Mouse (Mus musculus): Measurements from ENCODE around the gene Tbx6.

Tbx6 gene

DNA sequence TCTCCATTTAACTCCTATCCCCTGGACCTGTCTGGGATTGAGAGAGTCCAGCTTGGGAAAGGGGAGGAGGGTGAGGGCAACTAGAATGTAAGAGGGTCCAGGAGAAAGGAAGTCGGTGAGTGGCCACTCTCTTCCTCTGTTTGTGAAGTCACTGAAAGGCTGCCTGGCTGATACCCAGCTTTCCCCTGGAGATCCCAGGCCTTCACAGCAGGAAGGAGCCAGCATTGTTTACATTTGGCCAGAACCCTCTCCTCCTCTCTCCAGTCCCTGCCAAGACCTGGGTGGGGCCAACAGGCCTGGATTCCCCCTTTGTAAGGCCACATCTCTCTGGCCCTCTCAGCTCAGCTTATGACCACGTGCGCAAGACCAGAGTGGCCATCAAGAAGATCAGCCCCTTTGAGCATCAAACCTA is 20.9 kb upstream of the Tbx6 start:
- ChIA-PET POLR2A (interaction anchor here in 3 of 4 experiments (0.5 to 3.2 kb wide), 18 partner anchors 8 to 258 kb away, joined by 3 to 13 read pairs (median 4); partner anchors contain the start of genes Fam57b (in 1 of the 3), Hirip3 (in 1 of the 3), Ino80e (in 1 of the 3) and Ypel3 (in 1 of the 3)), CTCF (interaction anchor here in 2 of 4 experiments (0.6 to 1.5 kb wide), 5 partner anchors 9 to 39 kb away, joined by 3 to 8 read pairs (median 3); partner anchors contain the start of gene Ypel3 (in 1 of the 2))

DNA sequence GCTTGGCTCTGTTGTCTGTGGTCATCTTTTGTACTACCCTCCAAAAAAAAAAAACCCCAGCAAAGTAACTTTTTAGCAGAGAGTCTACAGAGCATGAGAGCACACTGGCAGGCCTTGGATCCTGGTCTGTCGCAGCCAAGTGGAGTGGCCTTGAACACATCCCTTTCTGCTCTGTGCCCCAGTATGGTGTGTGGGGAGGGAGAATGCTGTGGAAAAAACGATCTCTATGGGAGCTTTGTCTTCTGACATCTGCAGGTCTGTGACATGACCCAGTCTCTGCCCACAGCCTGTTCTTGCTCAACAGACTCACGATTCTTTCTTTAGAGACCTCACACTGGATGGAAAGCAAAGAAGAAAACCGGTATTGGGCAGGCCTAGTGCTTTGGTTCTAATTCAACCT is 20.3 kb upstream of the Tbx6 start:
- POLR2A ChIA-PET, result interaction anchor here in 2 of 4 experiments (1.1 to 3.2 kb wide), 9 partner anchors 9 to 259 kb away, joined by 3 to 13 read pairs (median 5); partner anchors contain the start of genes Hirip3 (in 1 of the 2) and Ino80e (in 1 of the 2)
- CTCF ChIA-PET, result interaction anchor here in 1 of 4 experiments (0.6 to 1.0 kb wide), 2 partner anchors 16 to 19 kb away, joined by 3 to 5 read pairs; partner anchors contain the start of gene Ypel3

DNA sequence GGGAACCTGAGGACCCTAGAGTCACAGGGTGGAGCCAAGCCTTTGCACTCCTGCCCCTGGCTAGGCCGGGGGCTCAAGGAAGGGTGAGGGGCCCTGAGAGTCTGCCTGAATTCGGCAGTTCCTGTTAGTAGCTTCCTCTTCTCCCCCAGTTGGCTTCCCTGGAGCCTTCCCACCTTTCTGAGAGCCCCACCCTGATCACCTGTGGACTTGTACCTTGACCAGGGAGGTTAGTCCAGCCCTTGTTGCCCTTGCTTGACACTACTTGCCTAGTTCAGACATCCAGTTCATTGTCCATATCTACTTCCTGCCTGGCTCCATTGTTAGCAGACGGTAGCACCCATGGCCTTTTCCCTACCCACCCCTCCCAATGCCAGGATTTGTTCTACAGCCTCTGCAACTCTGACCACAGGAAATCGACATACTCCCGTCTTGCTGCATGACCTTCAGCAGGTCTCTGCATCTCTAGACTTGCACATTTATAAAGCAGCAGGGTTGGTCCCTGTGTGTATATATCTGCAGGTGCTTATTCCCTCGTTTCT is 19.7 kb upstream of the Tbx6 start:
- ChIA-PET POLR2A (interaction anchor here in 2 of 4 experiments (1.2 to 3.2 kb wide), 6 partner anchors 8 to 33 kb away, joined by 3 to 13 read pairs (median 5); no protein-coding TSS in a partner anchor), CTCF (interaction anchor here in 1 of 4 experiments (0.7 kb wide), 1 partner anchor 18 kb away, joined by 4 read pairs; no protein-coding TSS in a partner anchor)

DNA sequence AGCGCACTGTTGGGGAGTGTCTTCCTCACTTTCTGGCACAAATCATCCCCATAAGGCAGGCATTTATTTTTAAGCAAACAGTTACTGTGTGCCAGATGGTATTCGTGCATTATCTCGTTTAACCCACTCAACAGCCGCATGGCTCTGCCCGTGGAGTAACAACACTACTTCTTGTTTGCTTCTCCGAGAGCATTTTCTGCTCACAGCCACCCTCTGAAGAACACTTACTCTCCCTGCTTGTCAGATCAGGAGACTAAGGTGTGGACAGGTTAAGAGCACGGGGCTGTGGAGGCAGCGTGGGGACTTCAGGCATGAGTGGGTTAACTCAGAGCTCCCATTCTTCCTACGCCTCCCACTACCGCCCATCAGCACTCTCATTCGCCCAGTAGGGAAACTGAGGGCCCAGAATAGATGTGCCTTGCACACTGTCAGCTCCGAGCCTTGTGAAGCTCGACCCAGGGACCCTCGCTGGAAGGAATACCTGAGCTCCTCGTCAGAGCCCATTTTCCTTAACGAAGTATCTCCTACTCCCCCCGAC is 18.7 kb upstream of the Tbx6 start:
- ChIA-PET CTCF (interaction anchor here in 1 of 4 experiments (0.6 kb wide), 2 partner anchors 51 to 262 kb away, joined by 3 to 6 read pairs; no protein-coding TSS in a partner anchor), POLR2A (interaction anchor here in 1 of 4 experiments (0.7 to 3.2 kb wide), 4 partner anchors 9 to 792 kb away, joined by 3 to 12 read pairs (median 3); no protein-coding TSS in a partner anchor)

DNA sequence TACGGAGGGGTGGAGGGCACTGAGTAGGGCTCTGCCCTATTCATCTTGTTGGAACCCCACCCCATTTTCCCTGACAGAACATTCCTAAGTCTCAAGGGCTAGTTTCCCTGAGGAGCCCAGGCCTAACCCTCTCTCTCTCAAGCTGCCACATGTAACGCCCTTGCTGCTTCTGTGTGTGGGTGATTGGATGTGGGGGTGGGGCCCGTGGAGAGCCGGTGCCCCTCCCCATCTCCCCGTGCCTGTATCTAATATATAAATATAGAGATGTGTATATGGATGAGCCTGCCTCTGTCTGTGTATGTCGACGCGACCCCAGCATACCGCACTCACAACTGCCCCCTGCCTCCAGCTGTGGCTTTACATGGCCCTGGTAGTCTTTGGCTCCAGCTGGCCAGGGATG is 15.7 kb upstream of the Tbx6 start:
- ChIA-PET CTCF (interaction anchor here in 1 of 4 experiments (1.1 kb wide), 1 partner anchor 14 kb away, joined by 4 read pairs; no protein-coding TSS in a partner anchor), POLR2A (no interaction called here)

DNA sequence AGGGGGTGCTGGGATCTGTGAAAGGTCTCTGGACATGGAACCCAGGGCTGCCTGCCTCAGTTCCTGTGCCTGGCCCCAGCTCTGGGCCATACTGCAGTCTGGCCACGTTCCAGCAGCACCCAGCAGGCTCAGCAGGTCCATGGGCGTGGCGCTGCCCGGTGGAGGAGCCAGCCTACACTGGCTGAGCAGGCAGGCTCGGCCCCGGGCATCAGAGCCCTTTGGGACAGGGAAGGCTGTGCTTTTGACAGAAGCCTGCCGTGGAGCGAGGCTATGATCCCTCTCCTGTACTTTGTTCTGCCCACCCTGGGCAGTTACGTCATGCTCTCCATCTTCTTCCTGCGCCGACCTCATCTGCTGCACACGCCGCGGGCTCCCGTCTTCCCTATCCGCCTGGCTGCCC is 15.1 kb upstream of the Tbx6 start, which contains the start of gene Gdpd3:
Gene Gdpd3 (plus strand): TSS at position 134 of the 400 bp plus-strand sequence.
- ChIA-PET CTCF (interaction anchor here in 1 of 4 experiments (1.1 kb wide), 1 partner anchor 14 kb away, joined by 4 read pairs; no protein-coding TSS in a partner anchor), POLR2A (interaction anchor here in 1 of 4 experiments (1.6 kb wide), 1 partner anchor 13 kb away, joined by 5 read pairs; no protein-coding TSS in a partner anchor)

DNA sequence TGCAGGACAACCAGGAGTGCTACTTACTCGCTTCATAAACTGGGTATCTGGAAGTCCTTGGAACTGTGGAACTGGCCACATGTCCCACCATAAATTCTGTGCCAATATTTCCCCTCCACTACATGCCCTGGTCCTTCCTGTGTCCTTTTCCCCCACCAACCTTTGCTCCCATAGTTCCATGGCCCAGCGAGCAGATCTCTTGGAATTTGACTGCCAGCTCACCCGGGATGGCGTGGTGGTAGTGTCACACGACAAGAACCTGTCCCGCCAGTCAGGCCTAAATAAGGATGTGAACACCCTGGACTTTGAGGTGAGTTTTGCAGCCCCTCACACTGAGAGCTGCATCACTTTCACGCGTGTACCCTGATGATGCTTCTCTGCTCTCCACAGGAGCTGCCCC is 14.3 kb upstream of the Tbx6 start:
- CTCF ChIA-PET, result no interaction called here
- POLR2A ChIA-PET, result interaction anchor here in 2 of 4 experiments (0.6 to 1.6 kb wide), 3 partner anchors 13 to 18 kb away, joined by 3 to 5 read pairs (median 3); no protein-coding TSS in a partner anchor

DNA sequence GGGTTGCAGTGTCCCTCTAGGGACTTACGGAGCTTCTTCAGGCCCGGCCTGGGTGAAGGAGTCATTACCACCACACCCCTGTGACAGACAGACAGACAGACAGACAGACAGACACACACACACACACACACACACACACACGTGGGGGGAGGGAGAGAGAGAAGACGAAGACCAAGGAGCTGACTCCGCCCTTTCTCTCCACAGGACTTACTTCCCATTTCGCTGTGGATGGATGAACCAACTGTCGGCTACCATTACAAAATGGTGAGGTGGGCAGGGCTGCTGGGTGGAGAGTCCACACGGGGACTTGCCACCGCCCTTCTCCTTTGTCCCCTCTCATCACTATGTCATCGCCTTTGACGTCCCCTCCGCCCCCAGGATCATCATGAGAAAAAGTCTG is 10.5 kb upstream of the Tbx6 start:
- ChIA-PET CTCF (interaction anchor here (0.5 to 3.9 kb wide), 9 partner anchors 9 to 585 kb away, joined by 3 to 26 read pairs (median 4); no protein-coding TSS in a partner anchor), POLR2A (interaction anchor here (0.6 to 2.9 kb wide), 29 partner anchors 9 to 438 kb away, joined by 3 to 13 read pairs (median 4); partner anchors contain the start of genes Mapk3 (in 1 of the 4), Pagr1a (in 1 of the 4) and Tbx6 (in 1 of the 4))

DNA sequence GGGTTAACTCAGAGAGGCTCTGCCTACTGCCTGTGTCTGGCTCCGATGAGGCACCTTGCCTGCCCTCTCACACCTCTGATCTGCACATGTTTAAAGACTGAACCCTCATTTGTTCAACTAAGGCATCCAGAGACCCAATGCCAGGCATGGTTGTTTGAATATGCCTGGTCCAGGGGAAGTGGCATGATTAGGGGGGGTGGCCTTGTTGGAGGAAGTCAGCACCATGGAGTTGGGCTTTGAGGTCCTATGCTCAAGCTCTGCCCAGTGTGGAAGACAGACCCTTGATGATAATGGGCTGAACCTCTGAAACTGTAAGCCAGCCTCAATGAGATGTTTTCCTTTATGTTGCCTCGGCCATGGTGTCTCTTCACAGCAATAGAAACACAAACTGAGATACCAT is 7.9 kb upstream of the Tbx6 start:
- ChIA-PET CTCF (no interaction called here), POLR2A (no interaction called here)

DNA sequence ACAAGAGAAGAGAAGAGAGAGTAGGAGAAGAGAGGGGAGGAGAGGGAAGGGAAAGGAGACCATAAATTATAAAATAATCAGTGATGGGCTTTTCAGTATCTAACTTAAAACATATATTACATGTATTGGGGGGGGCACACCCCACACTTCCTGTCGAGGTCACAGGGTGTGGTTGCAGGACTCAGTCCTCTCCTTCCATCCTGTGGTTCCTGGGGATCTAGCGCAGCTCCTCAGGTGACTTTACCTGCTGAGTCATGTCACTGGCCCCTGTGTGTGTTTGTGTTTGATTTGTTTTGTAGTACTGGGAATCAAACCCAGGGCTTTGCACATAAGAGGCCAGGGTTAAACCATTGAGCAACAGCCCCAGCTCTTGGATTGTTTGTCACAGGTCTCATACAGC is 6.8 kb upstream of the Tbx6 start:
- POLR2A ChIA-PET, result interaction anchor here in 2 of 4 experiments (1.0 to 1.7 kb wide), 7 partner anchors 9 to 191 kb away, joined by 3 to 15 read pairs (median 4); no protein-coding TSS in a partner anchor
- CTCF ChIA-PET, result interaction anchor here in 2 of 4 experiments (0.6 to 1.0 kb wide), 3 partner anchors 19 to 295 kb away, joined by 3 to 5 read pairs (median 4); no protein-coding TSS in a partner anchor

DNA sequence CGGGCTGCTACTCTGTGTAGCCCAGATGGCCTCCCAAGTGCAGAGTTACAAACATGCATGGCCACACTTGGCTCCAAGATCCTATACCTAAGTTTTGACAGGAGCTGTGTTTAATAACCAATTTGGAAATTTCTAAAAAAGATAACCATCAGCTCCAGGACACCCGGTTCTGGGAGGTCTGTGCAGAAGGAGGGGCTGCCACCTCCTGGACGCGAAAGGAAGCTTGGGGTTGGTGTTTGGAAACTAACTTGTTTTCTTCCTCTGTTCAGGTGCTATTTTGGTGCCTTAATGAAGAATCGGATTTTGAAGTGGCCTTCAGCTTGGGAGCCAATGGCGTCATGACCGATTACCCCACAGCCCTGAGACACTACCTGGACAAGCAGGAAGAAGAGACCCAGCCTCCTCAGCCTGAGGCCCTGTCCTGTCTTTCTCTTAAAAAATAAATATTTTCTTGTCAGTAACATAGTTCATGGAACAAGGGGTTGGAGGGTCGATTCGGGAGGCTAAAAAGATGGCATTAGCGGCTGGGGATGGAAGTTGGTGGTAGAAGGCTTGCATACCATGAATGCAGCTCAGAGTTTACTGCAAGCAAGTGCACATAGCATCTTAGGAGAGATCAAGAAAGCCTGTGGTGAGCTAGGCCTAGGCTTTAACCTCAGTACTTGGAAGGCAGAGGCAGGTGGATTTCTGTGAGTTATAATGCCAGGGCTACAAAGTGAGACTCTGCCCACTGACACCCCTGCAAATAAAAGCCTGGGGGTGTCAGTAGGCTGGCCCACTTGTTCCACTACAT is 5.9 kb upstream of the Tbx6 start:
- POLR2A ChIA-PET, result interaction anchor here in 2 of 4 experiments (0.6 to 2.4 kb wide), 14 partner anchors 8 to 238 kb away, joined by 3 to 26 read pairs (median 4); partner anchors contain the start of gene Fam57b (in 1 of the 2)
- CTCF ChIA-PET, result interaction anchor here in 2 of 4 experiments (0.9 to 1.0 kb wide), 2 partner anchors 20 to 30 kb away, joined by 3 to 5 read pairs; no protein-coding TSS in a partner anchor

DNA sequence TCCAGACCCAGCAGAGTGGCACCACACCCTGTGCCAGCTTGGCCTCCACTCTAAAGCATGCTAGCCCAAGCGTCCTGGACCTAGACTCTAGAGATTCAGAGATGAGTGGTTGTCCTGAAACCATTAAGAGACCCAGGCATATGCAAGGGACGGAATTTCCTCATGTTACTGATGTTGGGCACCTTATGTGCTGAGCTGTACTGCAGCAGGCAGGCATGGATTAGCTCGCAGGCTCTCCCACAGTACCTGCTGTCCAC is 5.4 kb upstream of the Tbx6 start:
- ChIA-PET POLR2A (interaction anchor here in 2 of 4 experiments (0.6 to 2.4 kb wide), 8 partner anchors 8 to 238 kb away, joined by 3 to 26 read pairs (median 4); partner anchors contain the start of gene Fam57b (in 1 of the 2)), CTCF (no interaction called here)

DNA sequence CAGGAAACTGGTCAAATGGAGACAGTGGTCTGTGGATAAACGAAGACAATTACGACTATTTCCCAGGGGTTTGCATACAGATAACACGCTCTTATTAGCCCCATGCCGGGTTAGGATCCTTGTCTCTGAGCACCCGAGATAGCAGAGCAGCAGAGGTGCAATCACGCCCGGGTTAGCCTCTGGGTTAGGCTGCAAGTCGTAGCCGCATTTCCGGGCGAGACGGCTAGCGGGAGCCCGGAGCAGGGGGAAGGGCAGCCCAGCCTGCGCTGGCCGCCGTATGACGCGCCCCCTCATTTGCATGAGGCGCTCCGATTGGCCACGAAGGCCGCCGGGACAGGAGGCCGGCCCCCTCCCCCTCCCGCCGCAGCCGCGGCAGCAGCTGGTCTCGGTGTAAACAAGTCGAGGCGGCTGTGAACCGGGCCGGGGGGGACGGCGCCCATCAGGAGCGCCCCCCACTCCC is 4.7 kb upstream of the Tbx6 start, which contains the start of gene Ypel3:
Gene Ypel3 (plus strand): TSS at position 358 of the 460 bp plus-strand sequence.
- CTCF ChIA-PET, result interaction anchor here in 2 of 4 experiments (0.6 to 1.3 kb wide), 2 partner anchors 16 to 23 kb away, joined by 3 to 4 read pairs; no protein-coding TSS in a partner anchor
- POLR2A ChIA-PET, result interaction anchor here in 2 of 4 experiments (0.7 to 2.4 kb wide), 8 partner anchors 10 to 328 kb away, joined by 3 to 26 read pairs (median 4); partner anchors contain the start of genes Fam57b (in 1 of the 2) and Ppp4c (in 1 of the 2)

DNA sequence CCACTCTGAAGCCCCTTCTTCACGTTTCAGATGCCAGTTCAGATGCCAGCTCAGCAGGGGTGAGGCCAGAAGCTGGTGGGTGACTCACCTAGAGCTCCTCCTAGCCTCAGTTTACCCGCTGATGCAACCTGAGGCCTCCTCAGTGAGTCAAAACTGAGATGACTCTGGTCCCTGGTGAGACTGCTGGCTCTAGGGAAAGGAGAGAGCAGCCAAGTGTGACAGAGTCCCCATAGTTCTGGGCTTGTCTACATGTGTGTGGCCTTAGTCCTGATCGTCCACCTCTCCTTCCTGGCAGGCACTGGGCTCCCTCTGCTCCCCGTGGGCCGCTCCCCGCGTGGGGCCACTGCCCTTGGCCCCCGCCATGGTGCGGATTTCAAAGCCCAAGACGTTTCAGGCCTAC is 3.8 kb upstream of the Tbx6 start:
- CTCF ChIA-PET, result interaction anchor here in 1 of 4 experiments (1.3 kb wide), 1 partner anchor 22 kb away, joined by 4 read pairs; no protein-coding TSS in a partner anchor
- POLR2A ChIA-PET, result interaction anchor here in 3 of 4 experiments (0.5 to 11.2 kb wide), 12 partner anchors 10 to 327 kb away, joined by 3 to 93 read pairs (median 4); partner anchors contain the start of genes Fam57b (in 2 of the 3) and Ppp4c (in 1 of the 3)

DNA sequence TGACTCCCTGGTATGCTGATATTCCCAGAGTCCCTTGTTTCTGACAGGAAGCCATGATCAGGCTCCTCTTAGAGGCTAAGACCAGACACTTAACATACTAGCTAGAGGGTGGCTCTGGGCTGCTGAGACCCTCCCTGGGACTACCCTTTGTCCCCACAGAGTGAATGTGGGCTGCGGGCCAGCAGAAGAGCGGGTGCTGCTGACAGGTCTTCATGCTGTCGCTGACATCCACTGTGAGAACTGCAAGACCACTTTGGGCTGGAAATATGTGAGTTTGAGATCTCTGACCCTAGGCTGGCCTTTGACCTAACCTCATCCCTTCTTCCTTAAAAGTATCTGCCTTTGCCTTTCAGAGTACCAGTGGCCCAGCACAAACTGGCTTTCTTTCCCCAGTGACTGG is 3.1 kb upstream of the Tbx6 start:
- POLR2A ChIA-PET, result interaction anchor here in 2 of 4 experiments (1.6 to 11.2 kb wide), 4 partner anchors 8 to 20 kb away, joined by 4 to 93 read pairs (median 18); partner anchors contain the start of genes Fam57b (in 2 of the 2) and Ppp4c (in 1 of the 2)
- CTCF ChIA-PET, result no interaction called here

DNA sequence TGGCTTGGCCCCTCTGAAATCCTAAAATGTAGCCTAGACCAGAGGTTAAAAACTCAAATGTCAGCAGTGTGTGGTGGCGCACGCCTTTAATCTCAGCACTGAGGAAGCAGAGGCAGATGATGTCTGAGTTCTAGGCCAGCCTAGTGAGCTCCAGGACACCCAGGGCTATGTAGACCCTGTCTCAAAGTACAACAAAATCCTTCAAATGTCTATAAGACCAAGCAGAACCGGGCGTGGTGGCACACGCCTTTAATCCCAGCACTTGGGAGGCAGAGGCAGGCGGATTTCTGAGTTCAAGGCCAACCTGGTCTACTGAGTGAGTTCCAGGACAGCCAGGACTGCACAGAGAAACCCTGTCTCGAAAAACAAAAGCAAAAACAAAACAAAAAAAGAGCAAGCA is 2.2 kb upstream of the Tbx6 start:
- CTCF ChIA-PET, result interaction anchor here in 3 of 4 experiments (0.8 to 1.8 kb wide), 17 partner anchors 8 to 403 kb away, joined by 3 to 26 read pairs (median 5); partner anchors contain the start of genes 4930451I11Rik (in 1 of the 3), Asphd1 (in 1 of the 3), Fam57b (in 1 of the 3) and Mapk3 (in 1 of the 3)
- POLR2A ChIA-PET, result interaction anchor here (0.6 to 11.2 kb wide), 21 partner anchors 8 to 374 kb away, joined by 3 to 93 read pairs (median 5); partner anchors contain the start of genes Fam57b (in 2 of the 4), Ppp4c (in 2 of the 4), Hirip3 (in 1 of the 4) and Ino80e (in 1 of the 4)

Measured in embryonic stem cell, embryonic (primary cell).